Mouse (Mus musculus) embryonic stem cell, embryonic (primary cell): ENCODE measurements around the gene Lgsn.

Experiments
- CTCF ChIA-PET, 4 experiments: fragments of 300-600 bp in 2 of 4; fragments of 350-600 bp in 2 of 4; sonication (Branson Sonifier 250); formaldehyde crosslinking; loops; one replicate each; lab custom pipeline; 2022; ENCODE audit warnings: inconsistent platforms in 2 of 4; lab: Charles Lee
- POLR2A ChIA-PET, 4 experiments: fragments of 300-600 bp in 2 of 4; fragments of 350-600 bp in 2 of 4; sonication (Branson Sonifier 250); formaldehyde crosslinking; loops; one replicate each; lab custom pipeline; 2022; ENCODE audit warnings: antibody characterized with exemption in 4 of 4, inconsistent platforms in 1 of 4; lab: Charles Lee

Lgsn gene

GRCm38 (mm10) chr1:31203771-31204170 lies 27.6 kb downstream of the Lgsn start:
- CTCF ChIA-PET: no interaction called here
- POLR2A ChIA-PET: no interaction called here

- ChIA-PET CTCF (no interaction called here), POLR2A (interaction anchor here in 1 of 4 experiments (0.5 kb wide), 1 partner anchor 104 kb away, joined by 3 read pairs; no protein-coding TSS in a partner anchor)
Observed at GRCm38 (mm10) chr1:31205346-31205745, 29.1 kb downstream of the Lgsn start.

GRCm38 (mm10) chr1:31205770-31206169 lies 29.6 kb downstream of the Lgsn start:
- ChIA-PET POLR2A (interaction anchor here in 1 of 4 experiments (0.5 kb wide), 1 partner anchor 105 kb away, joined by 3 read pairs; no protein-coding TSS in a partner anchor), CTCF (no interaction called here)

GRCm38 (mm10) chr1:31210144-31210543 lies 33.9 kb downstream of the Lgsn start:
- POLR2A ChIA-PET: no interaction called here

GRCm38 (mm10) chr1:31214831-31215230 lies 38.6 kb downstream of the Lgsn start:
- CTCF ChIA-PET: no interaction called here
- POLR2A ChIA-PET: no interaction called here

More at GRCm38 (mm10) chr1:31210144-31210543, 33.9 kb downstream of the Lgsn start:
- CTCF ChIA-PET: interaction anchor here in 3 of 4 experiments (0.5 to 1.2 kb wide), 9 partner anchors 23 to 1490 kb away, joined by 3 to 7 read pairs (median 3); no protein-coding TSS in a partner anchor

- POLR2A ChIA-PET: no interaction called here
- CTCF ChIA-PET: no interaction called here
Observed at GRCm38 (mm10) chr1:31220599-31221250, 44.5 kb downstream of the Lgsn start.

GRCm38 (mm10) chr1:31222564-31222963 lies 46.4 kb downstream of the Lgsn start, which contains the start of the genes 4931428L18Rik and Pih1d3:
TSS of gene 4931428L18Rik (minus strand) at chr1:31222684.
TSS of gene Pih1d3 (plus strand) at chr1:31222838.
- ChIA-PET POLR2A (no interaction called here), CTCF (no interaction called here)

- CTCF ChIA-PET: interaction anchor here in 2 of 4 experiments (0.5 to 1.3 kb wide), 2 partner anchors 23 to 409 kb away, joined by 3 to 5 read pairs; no protein-coding TSS in a partner anchor
- POLR2A ChIA-PET: no interaction called here
Observed at GRCm38 (mm10) chr1:31233319-31234036, 57.3 kb downstream of the Lgsn start.
